Mouse (Mus musculus) mouse embryonic stem cell (cell line): ENCODE measurements around the gene Cyb561a3.
"Not testable (repeated sequence)": the region's sequence is repeated elsewhere in the genome, so short reads cannot be mapped to it uniquely, and the experiment has no call there.

ENCODE experiments used
- in situ Hi-C, 2 experiments: fragments of 300-500 bp; cut with MboI; formaldehyde crosslinking; loops; 1 replicate in 1 of 2; 3 replicates in 1 of 2; pipeline ENCODE4 v1.14.3; 2019 to 2020; ENCODE audit warnings: low sequenced_read_pairs in 2 of 2, low pct_unique_long_range_greater_than_20kb in 1 of 2, mixed read lengths in 1 of 2; ENCODE audit not compliant: unreplicated experiment in 1 of 2

The Cyb561a3 gene

DNA sequence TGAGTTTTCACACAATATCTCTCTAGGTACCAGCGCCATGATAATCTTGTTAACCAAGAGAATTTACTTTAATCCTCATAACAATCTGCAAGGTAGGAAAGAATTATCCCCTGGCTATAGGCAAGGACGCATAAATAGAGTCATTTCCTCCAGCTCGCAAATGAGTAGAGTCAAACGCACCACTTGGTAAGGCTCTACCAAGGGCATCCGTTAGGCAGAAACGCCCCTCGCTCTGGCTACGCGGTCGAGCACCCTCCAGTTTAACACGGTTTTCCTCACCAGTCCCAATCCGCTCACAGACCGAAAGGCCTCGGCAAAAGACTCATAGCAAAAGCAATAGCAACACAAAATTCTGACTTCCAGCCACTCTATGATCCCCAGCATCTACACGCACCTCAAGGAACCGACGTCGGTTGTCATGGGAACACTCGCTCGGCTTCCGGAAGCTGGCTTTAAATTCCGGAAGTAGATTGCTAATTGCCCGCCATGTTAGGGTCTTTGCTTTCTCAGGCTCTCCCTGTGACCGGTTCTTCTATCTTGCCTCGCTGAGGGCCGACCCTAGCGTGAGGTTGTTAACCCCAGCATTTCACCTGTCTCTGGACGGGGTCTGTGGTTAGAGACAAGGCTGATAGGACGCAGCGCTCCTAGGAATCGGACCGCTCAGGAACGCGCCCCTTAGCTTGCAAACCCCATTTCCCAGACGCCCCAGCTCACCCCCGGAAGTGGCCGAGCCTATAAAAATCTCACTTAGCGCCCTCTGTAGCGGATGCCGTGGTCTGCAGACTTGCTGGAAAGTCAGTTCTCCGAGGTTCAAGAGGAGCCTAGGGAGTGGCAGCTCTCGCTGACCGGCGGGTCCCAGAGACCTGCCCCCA is at the start of gene Cyb561a3, which contains the start of gene Tmem138:
Gene Cyb561a3, plus strand, starts transcription at position 483 of the 872 bp plus-strand sequence.
Gene Tmem138, minus strand, starts transcription at position 673 of the 872 bp plus-strand sequence.
- in situ Hi-C loops = no loop called here

DNA sequence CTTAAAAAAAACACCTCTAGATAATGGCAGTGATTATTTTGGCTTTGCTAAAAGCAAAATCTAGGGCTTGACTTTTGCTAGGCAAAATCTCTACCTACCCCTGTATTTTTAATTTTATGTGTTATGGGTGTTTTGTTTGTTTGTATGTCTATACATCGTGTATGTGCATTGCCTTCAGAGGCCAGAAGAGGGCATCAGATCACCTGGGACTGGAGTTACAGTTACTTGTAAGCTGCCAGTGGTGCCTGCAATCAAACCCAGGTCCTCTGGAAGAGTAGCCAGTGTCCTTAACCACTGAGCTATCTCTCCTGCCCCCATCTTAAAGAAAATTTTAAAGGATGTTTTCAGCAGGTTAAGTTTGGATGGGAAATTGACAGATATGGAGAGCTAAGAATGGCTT is 46.9 kb upstream of the Cyb561a3 start:
- in situ Hi-C loops = loop anchor here in 1 of 2 experiments (5.0 kb wide), 1 partner anchor 82 kb away; no protein-coding TSS in a partner anchor

GRCm38 (mm10) chr19:10539454-10539853 is 37.5 kb upstream of the Cyb561a3 start:
- in situ Hi-C loops = no loop called here

GRCm38 (mm10) chr19:10555624-10556510 is 21.1 kb upstream of the Cyb561a3 start, which contains the start of gene Tmem216:
Gene Tmem216 (minus strand): TSS chr19:10556238.
- in situ Hi-C loops = no loop called here

GRCm38 (mm10) chr19:10557001-10557400 is 20.0 kb upstream of the Cyb561a3 start:
- in situ Hi-C loops = no loop called here

- in situ Hi-C loops = no loop called here
Measured at GRCm38 (mm10) chr19:10557430-10557829, 19.5 kb upstream of the Cyb561a3 start.

- in situ Hi-C loops = not testable (repeated sequence)
Measured at GRCm38 (mm10) chr19:10557837-10558375, 19.1 kb upstream of the Cyb561a3 start.

DNA sequence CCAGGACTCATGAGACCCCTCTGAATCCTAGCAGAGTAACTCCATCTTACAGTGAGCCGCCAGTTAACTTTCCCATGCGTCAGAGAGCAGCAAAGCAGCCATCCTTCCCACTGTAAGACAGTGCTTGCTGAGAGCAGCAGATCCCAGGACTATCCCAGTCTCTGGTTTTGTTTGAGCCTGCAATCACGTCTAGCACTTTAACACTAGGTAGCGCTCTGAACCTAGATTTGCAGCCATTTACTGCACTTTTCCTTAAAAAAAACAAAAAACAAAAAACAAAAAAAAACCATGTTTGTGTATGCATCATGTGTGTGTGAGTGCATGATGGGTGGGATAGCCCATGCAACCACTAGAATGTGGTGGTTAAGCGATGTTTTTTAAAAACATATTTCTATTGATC is 16.9 kb upstream of the Cyb561a3 start:
- in situ Hi-C loops = no loop called here

GRCm38 (mm10) chr19:10561558-10562314 is 15.2 kb upstream of the Cyb561a3 start:
- in situ Hi-C loops = no loop called here

GRCm38 (mm10) chr19:10562351-10562750 is 14.6 kb upstream of the Cyb561a3 start:
- in situ Hi-C loops = no loop called here

GRCm38 (mm10) chr19:10564278-10564677 is 12.7 kb upstream of the Cyb561a3 start:
- in situ Hi-C loops = no loop called here

DNA sequence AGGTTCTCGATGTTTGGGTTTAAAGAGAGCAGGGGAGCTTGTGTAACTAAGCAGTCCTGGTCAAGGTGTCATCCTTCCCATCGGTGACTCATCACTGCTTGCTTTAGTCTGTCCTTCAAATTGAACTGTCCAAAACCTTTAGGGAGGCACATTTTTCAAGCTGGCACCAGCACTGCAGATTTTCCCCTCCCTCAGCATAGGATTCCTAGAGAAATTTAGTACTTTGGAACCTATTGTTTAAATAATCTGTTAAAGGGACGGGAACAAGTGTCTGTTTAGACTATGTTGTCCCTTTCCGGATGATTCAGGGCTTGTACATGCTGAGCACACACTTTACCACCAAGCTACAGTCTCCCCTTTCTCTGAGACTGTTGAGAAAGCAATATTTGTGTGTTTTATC is 11.8 kb upstream of the Cyb561a3 start:
- in situ Hi-C loops = no loop called here

DNA sequence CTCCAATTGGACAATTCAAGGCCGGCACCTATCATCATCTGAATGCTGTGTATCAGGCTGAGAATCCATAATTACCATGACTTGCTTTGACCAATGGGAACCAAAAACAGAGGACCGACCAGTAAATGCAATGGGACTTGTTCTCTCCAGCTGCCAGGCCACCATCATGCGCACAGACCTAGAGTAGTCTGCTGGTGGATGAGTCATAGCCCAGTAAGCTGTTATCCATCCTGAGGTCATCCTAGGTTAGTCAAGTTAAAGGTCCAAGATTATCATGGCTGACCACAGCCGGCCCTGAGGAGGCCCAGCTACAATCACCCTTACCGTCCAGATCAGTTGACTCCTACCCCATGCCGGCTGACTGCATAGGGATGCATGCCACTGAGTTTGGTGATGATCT is 7.3 kb upstream of the Cyb561a3 start:
- in situ Hi-C loops = no loop called here

- in situ Hi-C loops = no loop called here
Measured at GRCm38 (mm10) chr19:10580102-10580501, 3.1 kb downstream of the Cyb561a3 start.

DNA sequence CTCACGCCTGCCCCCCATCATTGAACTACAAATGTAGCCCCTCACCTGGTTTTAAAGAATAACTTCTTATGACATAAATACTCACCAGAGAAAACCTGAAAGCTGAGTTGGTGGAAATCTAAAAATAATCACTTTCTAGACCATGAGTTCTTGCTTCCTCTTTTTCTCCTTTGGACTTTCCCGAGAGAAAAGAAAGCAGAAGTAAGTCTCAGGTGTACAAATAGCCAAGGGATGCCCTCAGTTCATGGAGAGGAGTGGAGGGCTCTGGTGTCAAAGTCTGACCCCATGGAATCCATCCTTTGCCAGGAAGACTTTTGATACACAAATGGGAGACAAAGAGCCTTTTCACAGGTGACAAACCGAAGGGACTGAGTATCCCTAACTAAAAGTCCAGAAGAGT is 3.8 kb downstream of the Cyb561a3 start:
- in situ Hi-C loops = no loop called here

GRCm38 (mm10) chr19:10581984-10582383 is 5.0 kb downstream of the Cyb561a3 start:
- in situ Hi-C loops = no loop called here

DNA sequence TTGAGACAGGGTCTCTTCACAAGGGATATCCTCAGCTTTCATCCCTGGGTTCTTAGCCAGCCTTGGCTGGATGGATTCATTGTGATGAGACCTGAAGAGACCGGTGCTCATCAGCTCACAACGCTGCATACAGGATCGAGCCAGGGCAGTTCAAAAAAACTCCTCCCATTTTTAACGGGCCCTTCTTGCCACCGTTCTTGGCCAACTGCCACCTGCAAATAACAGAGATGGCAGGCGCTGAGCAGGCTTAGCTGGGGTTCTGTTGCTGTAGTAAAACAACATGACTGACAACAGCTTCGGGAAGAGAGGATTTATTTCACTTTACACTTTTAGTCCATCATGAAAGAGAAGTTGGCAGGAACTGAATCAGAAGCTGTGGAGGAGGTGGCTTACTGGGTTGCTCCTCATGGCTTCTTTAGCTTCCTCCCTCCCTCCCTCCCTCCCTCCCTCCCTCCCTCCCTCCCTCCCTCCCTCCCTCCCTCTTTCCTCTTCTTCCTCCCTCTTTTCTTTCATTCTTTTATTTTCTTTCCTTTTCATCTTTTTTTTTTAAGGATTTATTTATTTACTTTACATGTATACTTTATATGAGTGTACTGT is 6.7 kb downstream of the Cyb561a3 start:
- in situ Hi-C loops = no loop called here

- in situ Hi-C loops = no loop called here
Measured at GRCm38 (mm10) chr19:10585112-10585511, 8.1 kb downstream of the Cyb561a3 start.
